Mouse (Mus musculus): ENCODE data around the gene Atg14. TPM values are rescaled to one million over a fixed set of nuclear protein-coding genes. Genes with fewer than 3 reads are reported as not detected.

Gene Atg14
- polyA plus RNA-seq, 1 experiment from 2014 or later: 12.4 TPM

DNA sequence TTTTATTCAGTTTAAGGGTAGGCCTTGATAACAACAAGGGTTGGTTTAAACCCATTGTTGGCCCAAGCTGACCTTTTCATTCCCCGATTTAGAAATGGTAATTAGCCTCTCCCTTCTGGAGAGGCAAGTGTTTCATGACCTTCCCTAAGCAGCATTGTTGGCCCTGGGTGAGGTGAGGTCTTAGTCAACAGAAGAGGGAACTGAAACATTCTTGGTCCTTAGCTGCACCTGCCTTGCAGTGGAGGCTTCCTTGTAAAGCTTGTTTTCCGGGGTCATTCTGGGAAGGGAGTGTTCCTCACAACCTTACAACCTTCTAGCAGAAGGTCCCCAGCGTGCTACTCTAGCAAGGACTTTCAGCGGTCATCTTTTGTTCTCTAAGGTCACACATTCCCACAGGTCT lies 2.3 kb upstream of the Atg14 start:
- Histone ChIP-seq H3K27ac (no peak overlapping the region), H3K4me2 (replicated peaks) (no peak overlapping the region), H3K9ac (no peak overlapping the region), H3K4me1 (replicated peaks) (no peaks in the 10 kb centered on the region), H3K4me3 (replicated peaks) (no peak overlapping the region), H3K36me3 (no peaks in the 10 kb centered on the region), H3K9me3 (no peaks in the 10 kb centered on the region), H3K27me3 (replicated peaks) (no peaks in the 10 kb centered on the region)
- no peak for ATAC-seq
- WGBS: 79% methylated on average over 4 of the region's 4 CpGs

DNA sequence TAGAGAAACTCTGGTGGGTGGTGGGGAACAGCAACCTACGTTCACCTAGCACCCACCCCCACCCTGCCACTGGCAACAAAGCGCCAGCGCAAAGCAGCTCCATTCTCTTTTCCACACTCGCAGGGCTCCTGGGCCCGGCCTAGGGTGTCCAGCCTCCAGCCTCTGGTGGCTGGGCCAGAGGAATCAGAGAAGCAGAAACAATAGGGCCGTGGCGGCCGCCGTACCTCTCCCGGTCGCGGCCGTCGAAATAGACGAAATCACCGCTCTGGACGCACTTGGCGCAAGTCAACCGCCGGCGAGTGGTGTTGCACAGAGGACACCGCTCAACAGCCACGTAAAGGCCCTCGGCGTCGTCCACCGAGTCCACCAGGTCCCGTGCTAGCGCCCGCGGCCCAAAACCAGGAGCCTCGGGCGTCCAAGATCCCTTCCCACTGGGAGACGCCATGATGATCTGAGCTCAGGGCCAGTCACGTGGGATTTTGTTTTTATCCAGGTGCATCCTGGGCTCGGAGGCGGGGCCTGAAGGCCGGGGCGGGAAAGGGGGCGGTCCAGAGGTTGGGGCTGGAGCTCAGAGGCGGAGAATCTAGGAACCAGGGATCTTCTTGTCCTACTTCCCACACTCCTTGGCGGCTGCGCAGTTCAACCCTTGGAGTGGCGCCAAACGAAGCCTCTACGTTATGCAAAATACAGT lies 2.3 kb downstream of the Atg14 start:
- peak overlapping the region; percentile 78 for H3K4me3 ChIP-seq (replicated peaks)
- ATAC-seq: peak; percentile 100
- H3K4me2 ChIP-seq (replicated peaks): peak overlapping the region; percentile 89
- no peaks in the 10 kb centered on the region for H3K9me3 ChIP-seq
- H3K36me3 ChIP-seq: no peaks in the 10 kb centered on the region
- under 1% methylated on average over 46 of the region's 46 CpGs for WGBS
- no peak overlapping the region for H3K27ac ChIP-seq
- no peaks in the 10 kb centered on the region for H3K4me1 ChIP-seq (replicated peaks)
- no peaks in the 10 kb centered on the region for H3K27me3 ChIP-seq (replicated peaks)
- peak overlapping the region; percentile 72 for H3K9ac ChIP-seq

DNA sequence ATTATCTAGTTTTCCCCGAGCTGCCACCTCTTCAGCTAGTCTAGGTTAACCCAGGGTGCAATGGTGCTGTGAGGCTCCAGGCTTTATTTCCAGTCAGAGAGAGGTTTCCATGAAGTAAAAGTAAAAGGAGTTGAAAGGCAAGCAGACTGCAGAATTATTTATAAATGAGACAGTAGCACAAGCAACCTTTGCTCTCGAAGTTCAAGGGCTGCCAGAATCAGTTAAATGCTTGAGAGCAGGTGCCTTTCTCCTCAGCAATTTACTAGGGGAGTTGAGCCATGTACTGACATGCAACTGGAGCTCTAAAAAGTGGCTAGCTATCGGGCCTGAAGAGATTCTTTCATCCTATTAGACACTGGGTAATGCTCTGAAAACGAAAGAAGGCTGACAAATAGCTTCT lies 7.3 kb downstream of the Atg14 start:
- Histone ChIP-seq H3K9me3 (no peaks in the 10 kb centered on the region), H3K4me3 (replicated peaks) (no peak overlapping the region), H3K27ac (no peak overlapping the region), H3K36me3 (no peaks in the 10 kb centered on the region), H3K4me2 (replicated peaks) (no peak overlapping the region), H3K9ac (no peak overlapping the region), H3K4me1 (replicated peaks) (no peaks in the 10 kb centered on the region), H3K27me3 (replicated peaks) (no peaks in the 10 kb centered on the region)
- ATAC-seq: no peak
- WGBS: 83% methylated on average over 4 of the region's 4 CpGs

DNA sequence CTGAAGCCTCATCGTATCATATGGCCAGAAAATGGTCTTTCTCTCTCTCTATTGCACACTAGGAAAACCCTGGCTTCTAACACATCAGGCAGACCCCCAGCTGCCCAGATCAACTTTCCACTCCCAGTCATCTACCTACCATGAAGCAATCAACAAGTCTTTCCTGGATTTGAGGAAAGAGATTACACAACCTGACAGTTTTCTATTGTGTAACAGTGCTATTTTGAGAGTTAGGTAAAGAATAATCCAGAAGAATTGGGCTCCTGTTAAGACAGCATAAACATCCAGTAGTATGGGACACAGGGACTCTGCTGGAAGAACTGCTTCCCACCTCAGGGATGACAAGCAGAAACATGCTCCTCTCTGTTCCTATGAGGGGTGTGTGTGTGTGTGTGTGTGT lies 7.9 kb downstream of the Atg14 start:
- ATAC-seq: no peak
- H3K4me2 ChIP-seq (replicated peaks): no peak overlapping the region
- WGBS: 81% methylated on average over 1 of the region's 1 CpGs
- H3K9me3 ChIP-seq: no peaks in the 10 kb centered on the region
- no peak overlapping the region for H3K9ac ChIP-seq
- H3K36me3 ChIP-seq: no peaks in the 10 kb centered on the region
- no peak overlapping the region for H3K4me3 ChIP-seq (replicated peaks)
- H3K27me3 ChIP-seq (replicated peaks): no peaks in the 10 kb centered on the region
- no peaks in the 10 kb centered on the region for H3K4me1 ChIP-seq (replicated peaks)
- H3K27ac ChIP-seq: no peak overlapping the region

DNA sequence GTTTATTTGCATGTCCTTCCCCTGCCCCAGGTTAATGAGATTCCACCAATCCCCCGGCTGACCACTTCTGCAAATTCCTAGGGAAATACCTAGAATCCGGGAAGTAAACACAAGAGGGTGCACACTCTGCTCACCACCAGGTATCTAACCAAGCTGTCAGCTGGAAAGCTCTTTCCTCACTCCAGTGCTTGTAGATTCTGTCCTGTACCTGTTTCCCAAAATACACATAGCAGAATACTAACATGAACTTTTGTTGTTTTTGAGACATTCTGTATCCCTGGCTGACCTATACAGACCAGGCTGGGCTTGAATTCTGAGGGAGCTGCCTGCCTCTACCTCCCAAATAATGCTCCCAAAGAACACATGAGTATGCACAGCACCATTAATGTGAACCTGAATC lies 9.7 kb downstream of the Atg14 start:
- no peak overlapping the region for H3K4me2 ChIP-seq (replicated peaks)
- 69% methylated on average over 2 of the region's 2 CpGs for WGBS
- H3K4me1 ChIP-seq (replicated peaks): no peaks in the 10 kb centered on the region
- ATAC-seq: no peak
- H3K27me3 ChIP-seq (replicated peaks): no peaks in the 10 kb centered on the region
- no peak overlapping the region for H3K9ac ChIP-seq
- H3K36me3 ChIP-seq: no peaks in the 10 kb centered on the region
- H3K9me3 ChIP-seq: no peaks in the 10 kb centered on the region
- H3K27ac ChIP-seq: no peak overlapping the region
- H3K4me3 ChIP-seq (replicated peaks): no peak overlapping the region

DNA sequence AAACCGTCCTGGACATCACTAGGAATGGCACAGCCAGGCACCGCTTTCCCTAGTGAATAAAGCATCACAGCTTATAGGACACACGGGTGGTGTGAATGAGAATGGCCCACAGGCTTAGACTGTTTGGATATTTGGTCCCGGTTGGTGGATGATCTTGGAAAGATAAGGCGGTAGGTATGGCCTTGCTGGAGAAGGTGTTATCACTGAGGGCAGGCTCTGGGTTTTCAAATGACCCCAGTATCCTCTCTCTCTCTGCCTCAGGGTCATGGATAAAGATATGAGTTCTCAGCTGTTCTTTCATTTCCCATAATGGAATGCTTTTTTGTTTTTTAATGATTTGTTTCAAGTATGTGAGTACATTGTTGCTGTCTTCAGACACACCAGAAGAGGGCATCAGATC lies 15.2 kb downstream of the Atg14 start:
- WGBS: 95% methylated on average over 5 of the region's 5 CpGs
- H3K9me3 ChIP-seq: no peaks in the 10 kb centered on the region
- H3K4me3 ChIP-seq (replicated peaks): no peak overlapping the region
- peaks cover 4% of the 10 kb centered on the region; the same call in 1 of the 2 replicates for H3K36me3 ChIP-seq
- no peak overlapping the region for H3K4me2 ChIP-seq (replicated peaks)
- H3K9ac ChIP-seq: no peak overlapping the region
- no peak for ATAC-seq
- H3K27me3 ChIP-seq (replicated peaks): no peaks in the 10 kb centered on the region
- no peaks in the 10 kb centered on the region for H3K4me1 ChIP-seq (replicated peaks)
- H3K27ac ChIP-seq: no peak overlapping the region

DNA sequence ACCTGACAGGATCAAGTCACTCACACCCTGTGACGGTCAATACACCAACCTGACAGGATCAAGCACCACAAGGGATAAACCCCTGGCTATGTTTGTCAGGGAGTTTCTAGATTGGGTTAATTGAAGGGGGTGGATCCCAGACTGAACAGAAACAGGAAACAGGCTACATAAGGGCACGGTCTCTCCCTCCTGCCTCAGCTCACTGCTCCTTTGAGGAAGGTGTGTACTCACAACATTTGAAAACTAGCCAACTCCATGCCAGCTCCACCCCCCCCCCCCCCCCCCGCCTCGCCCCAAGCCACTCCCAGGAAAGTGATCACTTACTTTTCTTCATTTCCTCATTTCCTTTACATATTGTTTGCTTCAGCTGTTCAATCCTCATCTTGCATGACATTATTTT lies 16.2 kb downstream of the Atg14 start:
- Histone ChIP-seq H3K4me3 (replicated peaks) (no peak overlapping the region), H3K9me3 (no peaks in the 10 kb centered on the region), H3K27me3 (replicated peaks) (no peaks in the 10 kb centered on the region), H3K27ac (no peak overlapping the region), H3K9ac (no peak overlapping the region), H3K36me3 (peaks cover 6% of the 10 kb centered on the region; the same call in 1 of the 2 replicates), H3K4me1 (replicated peaks) (no peaks in the 10 kb centered on the region), H3K4me2 (replicated peaks) (no peak overlapping the region)
- WGBS: 90% methylated on average over 4 of the region's 4 CpGs
- ATAC-seq: no peak

DNA sequence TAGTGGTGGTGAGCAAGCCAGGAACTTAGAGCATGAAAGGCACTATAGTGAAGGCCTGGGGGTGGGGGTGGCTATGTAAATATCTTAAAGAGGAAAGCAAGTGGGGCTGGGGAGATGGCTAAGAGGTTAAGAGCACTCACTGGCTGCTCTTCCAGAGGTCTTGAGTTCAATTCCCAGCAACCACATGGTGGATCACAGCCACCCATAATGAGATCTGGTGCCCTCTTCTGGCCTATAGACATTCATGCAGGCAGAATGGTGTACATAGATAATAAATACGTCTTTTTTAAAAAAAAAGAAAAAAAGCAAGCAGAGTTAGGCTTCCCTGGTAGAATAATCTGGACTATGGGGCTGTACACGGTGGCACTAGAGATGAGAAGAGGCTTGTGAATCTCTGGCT lies 17.1 kb downstream of the Atg14 start:
- no peak overlapping the region for H3K4me2 ChIP-seq (replicated peaks)
- no peak for ATAC-seq
- H3K9ac ChIP-seq: no peak overlapping the region
- H3K4me1 ChIP-seq (replicated peaks): no peaks in the 10 kb centered on the region
- no peaks in the 10 kb centered on the region for H3K27me3 ChIP-seq (replicated peaks)
- H3K4me3 ChIP-seq (replicated peaks): no peak overlapping the region
- peaks cover 13% of the 10 kb centered on the region for H3K36me3 ChIP-seq
- H3K9me3 ChIP-seq: no peaks in the 10 kb centered on the region
- no peak overlapping the region for H3K27ac ChIP-seq
- 86% methylated on average over 2 of the region's 2 CpGs for WGBS

DNA sequence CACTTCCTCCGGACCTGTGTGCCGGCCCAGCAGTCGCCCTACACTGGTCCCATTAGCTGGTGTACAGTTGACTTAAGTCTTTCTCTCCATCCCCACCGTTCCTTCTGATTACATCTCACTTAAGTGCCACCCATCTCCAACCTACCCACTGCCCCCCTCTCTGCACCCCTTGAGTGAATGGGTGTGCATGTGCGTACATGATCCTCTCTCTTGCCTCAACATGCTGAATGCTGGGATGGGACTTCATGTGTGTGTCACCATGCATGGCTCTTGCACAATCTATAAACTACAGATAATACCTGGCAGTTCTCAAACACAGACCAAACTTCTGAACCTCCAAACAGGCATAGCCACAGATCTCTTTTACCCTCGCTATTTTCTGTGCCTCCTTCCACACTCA lies 18.8 kb downstream of the Atg14 start:
- H3K4me3 ChIP-seq (replicated peaks): no peak overlapping the region
- WGBS: 93% methylated on average over 6 of the region's 6 CpGs
- H3K9me3 ChIP-seq: no peaks in the 10 kb centered on the region
- H3K4me2 ChIP-seq (replicated peaks): no peak overlapping the region
- no peaks in the 10 kb centered on the region for H3K4me1 ChIP-seq (replicated peaks)
- H3K9ac ChIP-seq: no peak overlapping the region
- no peak for ATAC-seq
- H3K27me3 ChIP-seq (replicated peaks): no peaks in the 10 kb centered on the region
- peaks cover 27% of the 10 kb centered on the region for H3K36me3 ChIP-seq
- no peak overlapping the region for H3K27ac ChIP-seq

DNA sequence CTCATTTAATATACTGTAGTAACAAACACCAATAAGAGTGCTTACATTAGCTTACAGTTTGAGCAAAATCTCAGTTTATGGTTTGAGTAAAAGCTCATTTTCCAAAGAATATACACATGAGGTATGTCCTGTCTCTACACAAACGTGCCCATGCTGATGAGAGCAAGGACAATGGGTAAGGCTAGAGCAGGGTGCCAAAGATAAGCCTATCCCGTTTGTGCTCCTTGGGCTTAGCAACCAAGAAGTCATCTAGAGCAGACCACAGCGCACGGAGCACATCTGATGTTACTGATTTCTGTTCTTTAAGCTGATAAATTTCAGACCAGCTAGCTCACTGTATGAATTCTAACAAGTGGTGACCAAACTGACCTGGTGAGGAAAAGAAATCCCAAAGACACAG lies 25.6 kb downstream of the Atg14 start:
- ATAC-seq: no peak
- Histone ChIP-seq H3K4me3 (replicated peaks) (no peak overlapping the region), H3K27me3 (replicated peaks) (no peaks in the 10 kb centered on the region), H3K4me1 (replicated peaks) (no peaks in the 10 kb centered on the region), H3K27ac (no peak overlapping the region), H3K4me2 (replicated peaks) (no peak overlapping the region), H3K9ac (no peak overlapping the region), H3K36me3 (peaks cover 38% of the 10 kb centered on the region), H3K9me3 (no peaks in the 10 kb centered on the region)
- WGBS: 89% methylated on average over 4 of the region's 4 CpGs

DNA sequence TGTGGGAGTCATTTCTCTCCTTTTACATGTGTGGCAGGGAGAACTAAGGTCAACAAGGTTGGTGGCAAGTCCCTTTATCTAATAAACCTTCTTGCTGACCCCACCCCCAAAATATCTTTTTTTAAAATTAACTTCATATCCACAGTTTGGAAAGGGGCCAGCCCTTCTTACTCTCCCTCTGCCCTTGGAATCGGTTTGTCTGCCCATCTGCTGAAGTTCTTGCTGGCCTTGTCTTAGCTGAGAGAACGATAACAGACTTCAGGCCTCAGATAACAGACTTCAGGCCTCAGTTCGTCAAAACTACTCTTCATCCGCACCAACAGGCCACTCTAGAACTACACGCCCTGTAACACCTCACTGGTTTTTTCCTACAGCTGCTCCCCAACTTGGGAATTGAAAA lies 26.2 kb downstream of the Atg14 start:
- H3K36me3 ChIP-seq: peaks cover 36% of the 10 kb centered on the region
- H3K4me1 ChIP-seq (replicated peaks): no peaks in the 10 kb centered on the region
- no peak overlapping the region for H3K9ac ChIP-seq
- no peaks in the 10 kb centered on the region for H3K27me3 ChIP-seq (replicated peaks)
- no peak overlapping the region for H3K4me3 ChIP-seq (replicated peaks)
- H3K27ac ChIP-seq: no peak overlapping the region
- 84% methylated on average over 5 of the region's 5 CpGs for WGBS
- H3K9me3 ChIP-seq: no peaks in the 10 kb centered on the region
- no peak overlapping the region for H3K4me2 ChIP-seq (replicated peaks)
- no peak for ATAC-seq

DNA sequence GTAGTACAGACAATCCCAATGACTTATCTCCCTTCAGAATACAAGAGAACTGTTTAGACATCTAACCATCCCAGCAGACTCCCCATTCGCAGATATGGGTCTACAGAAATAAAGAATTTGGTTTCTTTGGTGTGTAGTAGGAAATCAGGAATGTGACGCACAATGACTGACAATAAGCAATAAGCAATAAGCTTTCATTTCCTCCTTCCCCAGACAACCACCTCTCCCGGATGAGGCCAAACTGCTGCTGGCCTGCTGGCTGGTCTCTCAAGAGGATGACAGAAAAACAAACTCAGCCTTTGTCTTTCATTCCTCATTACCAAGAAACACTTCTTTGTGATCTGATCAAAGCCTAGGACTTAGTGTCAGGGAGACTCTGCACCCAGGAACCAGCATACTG lies 28.2 kb downstream of the Atg14 start:
- Histone ChIP-seq H3K9ac (no peak overlapping the region), H3K4me2 (replicated peaks) (no peak overlapping the region), H3K36me3 (peaks cover 22% of the 10 kb centered on the region), H3K4me3 (replicated peaks) (no peak overlapping the region), H3K27me3 (replicated peaks) (no peaks in the 10 kb centered on the region), H3K9me3 (no peaks in the 10 kb centered on the region), H3K27ac (no peak overlapping the region), H3K4me1 (replicated peaks) (no peaks in the 10 kb centered on the region)
- ATAC-seq: no peak
- WGBS: 93% methylated on average over 3 of the region's 3 CpGs

DNA sequence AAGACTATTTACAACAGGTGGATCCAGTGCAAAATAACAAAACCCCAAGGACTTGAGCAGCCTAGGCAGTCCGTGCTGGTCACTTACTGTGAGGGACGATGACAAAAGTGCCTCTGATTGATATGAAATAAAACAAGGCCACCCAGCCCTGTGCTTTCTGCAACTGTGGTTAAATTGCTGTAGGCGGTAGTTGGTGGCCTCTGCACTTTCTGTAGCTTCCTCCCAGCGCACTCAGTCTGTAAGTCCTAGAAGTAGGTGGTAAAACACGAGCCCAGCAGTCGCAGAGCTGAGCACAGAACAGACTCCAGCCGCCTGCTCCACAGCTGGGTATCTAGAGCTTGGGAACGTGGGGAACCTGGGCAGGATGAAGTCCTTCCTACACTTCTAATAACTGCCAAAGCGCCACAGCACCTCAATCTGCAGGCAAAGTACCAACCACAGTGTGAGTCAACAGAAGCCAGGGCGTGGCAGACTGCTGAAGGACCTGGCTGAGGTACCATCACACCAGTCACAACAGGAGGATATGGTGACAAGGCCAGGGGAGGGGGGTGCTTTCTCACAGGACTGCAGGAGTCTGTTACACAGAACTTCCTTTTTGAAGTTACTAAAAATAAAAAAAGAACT lies 29.0 kb downstream of the Atg14 start:
- Histone ChIP-seq H3K4me3 (replicated peaks) (no peak overlapping the region), H3K27me3 (replicated peaks) (no peaks in the 10 kb centered on the region), H3K9me3 (no peaks in the 10 kb centered on the region), H3K36me3 (0 out of 2 replicates have a peak, but pooled peaks cover 14% of the 10 kb centered on the region), H3K4me2 (replicated peaks) (no peak overlapping the region), H3K9ac (no peak overlapping the region), H3K4me1 (replicated peaks) (no peaks in the 10 kb centered on the region), H3K27ac (no peak overlapping the region)
- ATAC-seq: 0 out of 2 replicates have a peak, but pooled peaks have one; percentile 25
- 82% methylated on average over 10 of the region's 10 CpGs for WGBS

Data from intestine, embryonic 15.5 days (tissue).